Mouse (Mus musculus): ENCODE measurements at regions not wholly inside any gene's neighbourhood (a gene's known extent, or its start where the extent isn't known, plus 50 kb on each side); places are given as distances from the start of the nearest gene placed in this dataset.

DNA sequence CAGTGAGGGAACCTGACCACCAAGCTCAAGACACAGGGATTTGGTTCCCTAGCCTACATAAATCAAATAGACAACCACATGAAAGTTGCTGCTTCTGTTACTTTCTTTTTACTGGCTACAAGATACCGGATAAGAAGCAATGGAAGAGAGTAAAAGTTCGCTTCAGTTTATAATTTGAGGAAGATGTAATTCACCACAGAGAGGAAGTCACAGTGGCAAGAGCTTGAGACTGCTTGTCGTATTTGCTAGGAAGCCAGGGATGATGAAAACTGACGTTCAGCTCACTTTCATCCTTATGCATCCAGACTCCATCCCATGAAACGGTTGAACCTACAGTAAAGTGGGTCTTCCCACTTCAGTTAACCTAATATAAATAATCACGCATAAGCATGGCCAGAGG is 102.1 kb upstream of the Slc4a7 start:
- H3K4me3 ChIP-seq (ENCODE audit: low read depth, low read length): no peak overlapping the region
- 70% methylated on average over 6 of the region's 6 CpGs for WGBS
- H3K27me3 ChIP-seq (replicated peaks; ENCODE audit: control insufficient read depth, insufficient read depth, low read length): no peaks in the 10 kb centered on the region
- H3K4me1 ChIP-seq (replicated peaks; ENCODE audit: control insufficient read depth, insufficient read depth, low read length): no peaks in the 10 kb centered on the region; the same call in 1 of the 2 replicates
- H3K36me3 ChIP-seq (ENCODE audit: control insufficient read depth, insufficient read depth): no peaks in the 10 kb centered on the region
- ATAC-seq: no peak
- H3K9me3 ChIP-seq (ENCODE audit: control insufficient read depth): no peaks in the 10 kb centered on the region
- no peak overlapping the region for H3K4me2 ChIP-seq (replicated peaks; ENCODE audit: low read depth)
- TF ChIP-seq CTCF (IDR thresholded peaks at IDR 0.05; ENCODE audit: low read depth): no peak
- H3K9ac ChIP-seq (ENCODE audit: low read depth, low read length): no peak overlapping the region
- H3K27ac ChIP-seq (ENCODE audit: low read depth, low read length): no peak overlapping the region

- TF ChIP-seq CTCF (IDR thresholded peaks at IDR 0.05; ENCODE audit: low read depth): no peak
- H3K27ac ChIP-seq (ENCODE audit: low read depth, low read length): no peak overlapping the region
- H3K9ac ChIP-seq (ENCODE audit: low read depth, low read length): no peak overlapping the region
- H3K4me1 ChIP-seq (replicated peaks; ENCODE audit: control insufficient read depth, insufficient read depth, low read length): no peaks in the 10 kb centered on the region
- H3K4me2 ChIP-seq (replicated peaks; ENCODE audit: low read depth): no peak overlapping the region
- WGBS: 44% methylated on average over 1 of the region's 1 CpGs
- H3K4me3 ChIP-seq (ENCODE audit: low read depth, low read length): no peak overlapping the region
- ATAC-seq: no peak
- no peaks in the 10 kb centered on the region for H3K9me3 ChIP-seq (ENCODE audit: control insufficient read depth)
- H3K27me3 ChIP-seq (replicated peaks; ENCODE audit: control insufficient read depth, insufficient read depth, low read length): no peaks in the 10 kb centered on the region
- H3K36me3 ChIP-seq (ENCODE audit: control insufficient read depth, insufficient read depth): no peaks in the 10 kb centered on the region
Observed at GRCm38 (mm10) chr14:14603439-14603838, 98.6 kb upstream of the Slc4a7 start.

DNA sequence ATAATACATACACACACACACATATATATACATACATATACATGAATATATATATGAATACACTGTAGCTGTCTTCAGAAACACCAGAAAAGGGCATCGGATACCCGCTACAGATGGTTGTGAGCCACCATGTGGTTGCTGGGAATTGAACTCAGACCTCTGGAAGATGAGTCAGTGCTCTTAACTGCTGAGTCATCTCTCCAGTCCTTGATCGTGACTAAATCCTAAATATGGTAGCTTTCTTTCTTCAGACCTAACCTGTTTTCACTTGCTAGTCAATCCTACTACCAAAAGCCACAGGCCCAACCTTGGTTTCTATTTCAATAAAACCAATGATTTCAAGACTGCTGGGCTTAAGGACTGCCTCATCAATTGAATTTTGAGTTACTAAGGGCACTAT is 95.0 kb upstream of the Slc4a7 start:
- no peak for ATAC-seq
- H3K4me2 ChIP-seq (replicated peaks; ENCODE audit: low read depth): no peak overlapping the region
- WGBS: 92% methylated on average over 3 of the region's 3 CpGs

DNA sequence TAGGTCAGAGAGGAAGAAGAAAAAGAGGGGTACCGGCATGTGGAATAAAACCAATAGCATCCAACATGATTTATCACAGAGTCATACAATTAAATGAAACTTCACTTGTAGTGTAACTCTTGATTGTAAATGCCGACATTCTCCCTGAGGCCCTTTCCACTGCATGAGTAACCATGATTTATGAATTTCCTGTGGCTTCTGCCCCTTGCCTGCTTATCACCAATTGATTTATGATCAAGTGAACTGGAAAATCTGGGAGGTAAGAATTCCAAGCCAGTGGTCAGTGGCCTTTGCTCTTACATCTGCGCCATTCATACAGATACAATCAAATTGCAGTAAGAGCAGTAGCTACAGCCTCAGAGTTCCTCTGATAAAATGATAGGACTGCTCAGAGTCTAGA is 89.8 kb upstream of the Slc4a7 start:
- peak; percentile 43 for ATAC-seq
- WGBS: 28% methylated on average over 3 of the region's 3 CpGs
- Histone ChIP-seq H3K27ac (ENCODE audit: low read depth, low read length) (no peak overlapping the region), H3K27me3 (replicated peaks; ENCODE audit: control insufficient read depth, insufficient read depth, low read length) (no peaks in the 10 kb centered on the region), H3K4me3 (ENCODE audit: low read depth, low read length) (no peak overlapping the region), H3K4me1 (replicated peaks; ENCODE audit: control insufficient read depth, insufficient read depth, low read length) (no peaks in the 10 kb centered on the region; the same call in 1 of the 2 replicates), H3K4me2 (replicated peaks; ENCODE audit: low read depth) (no peak overlapping the region), H3K9me3 (ENCODE audit: control insufficient read depth) (no peaks in the 10 kb centered on the region), H3K36me3 (ENCODE audit: control insufficient read depth, insufficient read depth) (no peaks in the 10 kb centered on the region), H3K9ac (ENCODE audit: low read depth, low read length) (no peak overlapping the region)
- TF ChIP-seq CTCF (IDR thresholded peaks at IDR 0.05; ENCODE audit: low read depth): no peak

More for the DNA sequence above, 95.0 kb upstream of the Slc4a7 start:
- no peaks in the 10 kb centered on the region; the same call in 1 of the 2 replicates for H3K4me1 ChIP-seq (replicated peaks; ENCODE audit: control insufficient read depth, insufficient read depth, low read length)
- H3K9ac ChIP-seq (ENCODE audit: low read depth, low read length): no peak overlapping the region
- TF ChIP-seq CTCF (IDR thresholded peaks at IDR 0.05; ENCODE audit: low read depth): no peak
- no peak overlapping the region for H3K27ac ChIP-seq (ENCODE audit: low read depth, low read length)
- H3K36me3 ChIP-seq (ENCODE audit: control insufficient read depth, insufficient read depth): no peaks in the 10 kb centered on the region
- no peak overlapping the region for H3K4me3 ChIP-seq (ENCODE audit: low read depth, low read length)
- H3K9me3 ChIP-seq (ENCODE audit: control insufficient read depth): no peaks in the 10 kb centered on the region
- no peaks in the 10 kb centered on the region for H3K27me3 ChIP-seq (replicated peaks; ENCODE audit: control insufficient read depth, insufficient read depth, low read length)

- H3K9me3 ChIP-seq (ENCODE audit: control insufficient read depth): no peaks in the 10 kb centered on the region
- ATAC-seq: no peak
- H3K4me2 ChIP-seq (replicated peaks; ENCODE audit: low read depth): no peak overlapping the region
- H3K27me3 ChIP-seq (replicated peaks; ENCODE audit: control insufficient read depth, insufficient read depth, low read length): no peaks in the 10 kb centered on the region
- H3K4me3 ChIP-seq (ENCODE audit: low read depth, low read length): no peak overlapping the region
- H3K4me1 ChIP-seq (replicated peaks; ENCODE audit: control insufficient read depth, insufficient read depth, low read length): no peaks in the 10 kb centered on the region
- no peak overlapping the region for H3K27ac ChIP-seq (ENCODE audit: low read depth, low read length)
- 89% methylated on average over 5 of the region's 5 CpGs for WGBS
- no peaks in the 10 kb centered on the region for H3K36me3 ChIP-seq (ENCODE audit: control insufficient read depth, insufficient read depth)
- no peak overlapping the region for H3K9ac ChIP-seq (ENCODE audit: low read depth, low read length)
- no peak for TF ChIP-seq CTCF (IDR thresholded peaks at IDR 0.05; ENCODE audit: low read depth)
Observed at GRCm38 (mm10) chr14:14620316-14620715, 81.8 kb upstream of the Slc4a7 start.

DNA sequence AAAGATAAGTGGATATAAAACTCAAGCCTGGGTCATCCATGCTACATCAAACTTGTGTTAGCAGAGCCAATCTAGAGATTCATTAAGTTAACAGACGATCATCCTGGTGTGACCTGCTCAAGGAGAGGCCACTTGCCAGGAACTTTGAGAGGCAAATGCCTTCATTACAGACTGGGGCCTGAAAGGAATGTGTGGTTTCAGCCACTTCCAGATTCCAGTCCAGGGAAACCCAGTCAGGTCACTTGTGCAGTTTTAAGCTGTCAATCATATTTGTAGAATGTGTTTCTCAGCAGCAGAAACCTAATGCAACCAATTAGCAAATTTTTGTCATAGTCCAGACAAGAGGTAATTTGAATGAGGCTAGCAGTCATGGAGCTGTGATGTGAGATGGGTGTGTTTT is 73.4 kb upstream of the Slc4a7 start:
- no peak for TF ChIP-seq CTCF (IDR thresholded peaks at IDR 0.05; ENCODE audit: low read depth)
- no peaks in the 10 kb centered on the region for H3K36me3 ChIP-seq (ENCODE audit: control insufficient read depth, insufficient read depth)
- no peak overlapping the region for H3K4me3 ChIP-seq (ENCODE audit: low read depth, low read length)
- H3K9ac ChIP-seq (ENCODE audit: low read depth, low read length): no peak overlapping the region
- no peak overlapping the region for H3K27ac ChIP-seq (ENCODE audit: low read depth, low read length)
- H3K9me3 ChIP-seq (ENCODE audit: control insufficient read depth): no peaks in the 10 kb centered on the region
- H3K4me1 ChIP-seq (replicated peaks; ENCODE audit: control insufficient read depth, insufficient read depth, low read length): 0 out of 2 replicates have a peak, but pooled peaks cover 4% of the 10 kb centered on the region
- no peaks in the 10 kb centered on the region for H3K27me3 ChIP-seq (replicated peaks; ENCODE audit: control insufficient read depth, insufficient read depth, low read length)
- H3K4me2 ChIP-seq (replicated peaks; ENCODE audit: low read depth): no peak overlapping the region
- no peak for ATAC-seq
- WGBS: 67% methylated on average over 1 of the region's 1 CpGs

- WGBS: 64% methylated on average over 6 of the region's 6 CpGs
- Histone ChIP-seq H3K4me2 (replicated peaks; ENCODE audit: low read depth) (no peak overlapping the region), H3K9ac (ENCODE audit: low read depth, low read length) (no peak overlapping the region), H3K36me3 (ENCODE audit: control insufficient read depth, insufficient read depth) (no peaks in the 10 kb centered on the region), H3K27ac (ENCODE audit: low read depth, low read length) (no peak overlapping the region), H3K4me3 (ENCODE audit: low read depth, low read length) (no peak overlapping the region), H3K4me1 (replicated peaks; ENCODE audit: control insufficient read depth, insufficient read depth, low read length) (0 out of 2 replicates have a peak, but pooled peaks cover 4% of the 10 kb centered on the region), H3K27me3 (replicated peaks; ENCODE audit: control insufficient read depth, insufficient read depth, low read length) (no peaks in the 10 kb centered on the region), H3K9me3 (ENCODE audit: control insufficient read depth) (no peaks in the 10 kb centered on the region)
- no peak for ATAC-seq
- TF ChIP-seq CTCF (IDR thresholded peaks at IDR 0.05; ENCODE audit: low read depth): no peak
Observed at GRCm38 (mm10) chr14:14631750-14632149, 70.3 kb upstream of the Slc4a7 start.

Measured in intestine, postnatal 0 days (tissue).